Mouse (Mus musculus) lung, postnatal 0 days (tissue): ENCODE data around the gene 1520401A03Rik. TPM values are rescaled to one million over a fixed set of nuclear protein-coding genes. Genes with fewer than 3 reads are reported as not detected.

ENCODE experiments used
- ATAC-seq: fragments of 200-750 bp; cut with Nextera tagmentation; 2 replicates; pipeline ENCODE4 v1.8.0; 2017; ENCODE audit warnings: moderate library complexity
- DNase-seq: peaks from one replicate; pipeline ENCODE4 v3.0.0-alpha.2; 2016; ENCODE audit warnings: low spot score
- H3K27ac ChIP-seq: fragments of 300-500 bp; sonication (generic); 2 replicates; pipeline ENCODE4 v1.5.1; 2014; ENCODE audit warnings: antibody characterized with exemption, mild to moderate bottlenecking, low read length, mixed read lengths
- H3K27me3 ChIP-seq: fragments of 300-500 bp; sonication (generic); replicated peaks from 2 replicates; pipeline ENCODE4 v1.6.1; 2014; ENCODE audit warnings: low read length, mixed read lengths; ENCODE audit not compliant: insufficient read depth
- H3K36me3 ChIP-seq: fragments of 300-500 bp; sonication (generic); 2 replicates; pipeline ENCODE4 v1.6.1; 2014; ENCODE audit warnings: low read length, mixed read lengths; ENCODE audit not compliant: insufficient read depth
- H3K4me1 ChIP-seq: fragments of 300-500 bp; sonication (generic); 2 replicates; pipeline ENCODE4 v1.6.1; 2014; ENCODE audit warnings: antibody characterized with exemption, low read depth, low read length, mixed read lengths; ENCODE audit not compliant: insufficient read depth
- H3K4me2 ChIP-seq: fragments of 300-500 bp; sonication (generic); replicated peaks from 2 replicates; pipeline ENCODE4 v1.6.1; 2014; ENCODE audit warnings: low read depth, mild to moderate bottlenecking, low read length, moderate library complexity, mixed read lengths
- H3K4me3 ChIP-seq: fragments of 300-500 bp; sonication (generic); 2 replicates; pipeline ENCODE4 v1.5.1; 2014; ENCODE audit warnings: low read depth, low read length
- H3K9ac ChIP-seq: fragments of 300-500 bp; sonication (generic); replicated peaks from 2 replicates; pipeline ENCODE4 v1.6.1; 2014; ENCODE audit warnings: low read depth, mild to moderate bottlenecking
- H3K9me3 ChIP-seq: fragments of 300-500 bp; sonication (generic); 2 replicates; pipeline ENCODE4 v1.6.1; 2016; ENCODE audit warnings: low read length, mixed read lengths
- CTCF ChIP-seq: IDR thresholded peaks from 2 replicates; pipeline ENCODE4 v1.5.1; 2016; ENCODE audit warnings: antibody characterized with exemption, mild to moderate bottlenecking
- EP300 ChIP-seq: IDR thresholded peaks from 2 replicates; pipeline ENCODE4 v1.6.1; 2016; ENCODE audit warnings: antibody characterized with exemption, mild to moderate bottlenecking, control low read depth
- WGBS: fragments of 180-500 bp; shearing (Covaris S2); extraction: QIAGEN DNeasy Blood & Tissue Kit; methylation state at CpG from one replicate; pipeline ENCODE4 v1.1.7; 2014; 5-methylcytosine and 5-hydroxymethylcytosine counted together
- polyA plus RNA-seq: library from polyadenylated mRNA; unstranded; fragments of >200 nt; fragmentation: Nextera tagmentation; extraction: Ambion mirVana; gene quantifications from 2 replicates; pipeline ENCODE4 v1.2.1, GENCODE M21; 2015

Gene 1520401A03Rik
- polyA plus RNA-seq, 1 experiment from 2014 or later: 0.20 TPM

DNA sequence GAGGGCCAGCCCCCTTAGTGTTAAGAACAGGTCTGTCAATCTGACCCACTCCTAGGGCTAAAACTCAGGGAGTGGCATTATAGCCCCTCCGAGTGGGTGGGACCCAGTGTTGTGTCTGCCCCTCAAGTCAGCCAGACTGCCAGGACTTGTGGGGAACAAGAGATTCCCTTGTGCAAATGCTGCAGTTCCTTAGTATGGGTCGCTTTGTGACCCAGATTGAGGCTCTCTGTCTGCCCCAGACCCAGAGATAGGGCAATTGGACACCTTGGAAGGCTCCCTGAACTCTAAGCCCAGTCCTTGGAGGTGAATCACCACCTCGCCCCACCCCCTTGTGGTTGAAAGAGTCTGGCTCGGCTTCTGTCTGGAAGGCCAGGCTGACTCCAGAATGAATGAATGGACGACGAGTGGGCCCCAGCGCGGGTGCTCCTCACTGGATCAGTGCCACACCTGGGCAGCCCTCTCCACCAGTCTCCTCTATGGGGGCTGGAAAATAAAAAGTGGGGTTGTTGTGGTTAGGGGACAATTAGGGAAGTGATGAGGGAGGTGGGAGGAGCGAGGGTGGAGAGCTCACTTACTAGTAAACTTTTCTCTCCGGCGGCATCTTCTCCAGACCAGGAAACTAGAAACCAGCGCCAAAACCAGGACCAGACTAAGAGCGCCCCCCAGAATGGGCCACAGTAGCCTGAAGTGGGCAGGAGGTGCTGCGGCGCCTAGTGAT is 46.9 kb downstream of the 1520401A03Rik start:
- 19% methylated on average over 15 of the region's 15 CpGs for WGBS
- H3K4me3 ChIP-seq: peak overlapping the region; percentile 65
- H3K9ac ChIP-seq: no peak overlapping the region; the same call in 1 of the 2 replicates
- ATAC-seq (no peak), DNase-seq (peak; percentile 70)
- peak overlapping the region; percentile 80 for H3K4me2 ChIP-seq
- H3K4me1 ChIP-seq: peaks cover 20% of the 10 kb centered on the region; the same call in 1 of the 2 replicates
- TF ChIP-seq CTCF (peak; percentile 36), EP300 (no peak)
- H3K27me3 ChIP-seq: no peaks in the 10 kb centered on the region; the same call in 1 of the 2 replicates
- H3K36me3 ChIP-seq: no peaks in the 10 kb centered on the region
- H3K9me3 ChIP-seq: no peaks in the 10 kb centered on the region
- peak overlapping the region; percentile 74 for H3K27ac ChIP-seq

DNA sequence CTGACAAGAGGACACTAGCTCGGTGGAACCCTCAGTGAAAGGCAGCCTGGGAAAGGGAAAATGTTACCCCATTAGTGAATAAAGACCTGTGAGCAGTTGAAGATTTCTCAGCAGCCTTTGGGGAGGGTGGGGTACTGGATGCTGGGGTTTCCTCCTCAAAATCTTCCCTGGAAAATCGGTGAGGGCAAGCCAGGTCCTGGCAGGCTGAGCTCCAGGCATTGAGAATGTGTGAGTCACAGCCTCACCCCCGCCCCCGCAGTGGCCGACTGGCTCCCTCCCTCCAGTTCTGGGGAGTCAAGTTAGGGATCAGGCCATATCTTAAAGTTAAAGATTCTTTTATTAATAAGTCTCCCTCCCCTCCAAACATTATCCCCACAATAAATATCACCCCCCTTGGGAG is 47.5 kb downstream of the 1520401A03Rik start:
- H3K27ac ChIP-seq: peak overlapping the region; percentile 74
- peak overlapping the region; percentile 8; the same call in 1 of the 2 replicates for H3K4me3 ChIP-seq
- peak overlapping the region; percentile 80 for H3K4me2 ChIP-seq
- H3K4me1 ChIP-seq: peaks cover 20% of the 10 kb centered on the region; the same call in 1 of the 2 replicates
- 30% methylated on average over 4 of the region's 5 CpGs for WGBS
- ATAC-seq (no peak), DNase-seq (peak; percentile 72)
- H3K9me3 ChIP-seq: no peaks in the 10 kb centered on the region
- TF ChIP-seq EP300 (no peak), CTCF (no peak)
- H3K9ac ChIP-seq: no peak overlapping the region
- no peaks in the 10 kb centered on the region for H3K36me3 ChIP-seq
- no peaks in the 10 kb centered on the region; the same call in 1 of the 2 replicates for H3K27me3 ChIP-seq

GRCm38 (mm10) chr17:23674271-23674952 is 48.2 kb downstream of the 1520401A03Rik start:
- no peaks in the 10 kb centered on the region for H3K9me3 ChIP-seq

GRCm38 (mm10) chr17:23673424-23674073 is 49.0 kb downstream of the 1520401A03Rik start, which contains the start of the genes Hcfc1r1 and Thoc6:
TSS of gene Hcfc1r1 (plus strand) at chr17:23673596.
TSS of gene Thoc6 (minus strand) at chr17:23673882.
- peak; percentile 93 for ATAC-seq
- Histone ChIP-seq H3K9me3 (no peaks in the 10 kb centered on the region), H3K9ac (peak within 1 kb of the TSS; percentile 58), H3K4me1 (peaks cover 20% of the 10 kb centered on the region; the same call in 1 of the 2 replicates), H3K27ac (peak within 1 kb of the TSS; percentile 74), H3K4me2 (peak within 1 kb of the TSS; percentile 80), H3K36me3 (peaks cover 7% of the 10 kb centered on the region; the same call in 1 of the 2 replicates), H3K4me3 (peak within 1 kb of the TSS; percentile 70), H3K27me3 (no peaks in the 10 kb centered on the region)
- WGBS: under 1% methylated on average over 44 of the region's 45 CpGs
- DNase-seq: peak; percentile 97
- peak; percentile 20; the same call in 1 of the 2 replicates for TF ChIP-seq EP300
- TF ChIP-seq CTCF: no peak

More at GRCm38 (mm10) chr17:23674271-23674952, 48.2 kb downstream of the 1520401A03Rik start:
- Histone ChIP-seq H3K27ac (peak overlapping the region; percentile 74), H3K9ac (peak overlapping the region; percentile 58), H3K4me2 (peak overlapping the region; percentile 80), H3K4me1 (peaks cover 20% of the 10 kb centered on the region; the same call in 1 of the 2 replicates), H3K27me3 (no peaks in the 10 kb centered on the region; the same call in 1 of the 2 replicates), H3K4me3 (peak overlapping the region; percentile 70), H3K36me3 (no peaks in the 10 kb centered on the region)
- 36% methylated on average over 9 of the region's 9 CpGs for WGBS
- DNase-seq: no peak
- TF ChIP-seq CTCF (no peak), EP300 (peak; percentile 17; the same call in 1 of the 2 replicates)
- ATAC-seq: no peak

GRCm38 (mm10) chr17:23672761-23673160 is 49.8 kb downstream of the 1520401A03Rik start:
- Histone ChIP-seq H3K4me1 (peaks cover 19% of the 10 kb centered on the region; the same call in 1 of the 2 replicates), H3K9ac (no peak overlapping the region), H3K27me3 (no peaks in the 10 kb centered on the region), H3K4me3 (peak overlapping the region; percentile 70), H3K4me2 (peak overlapping the region; percentile 80), H3K36me3 (peaks cover 13% of the 10 kb centered on the region; the same call in 1 of the 2 replicates), H3K27ac (no peak overlapping the region), H3K9me3 (no peaks in the 10 kb centered on the region)
- 52% methylated on average over 3 of the region's 3 CpGs for WGBS
- ATAC-seq: no peak
- DNase-seq: no peak
- TF ChIP-seq EP300: no peak
- TF ChIP-seq CTCF: no peak
